Mouse (Mus musculus): ENCODE data around the gene Satb1. TPM values are rescaled to one million over a fixed set of nuclear protein-coding genes. Genes with fewer than 3 reads are reported as not detected.

Satb1 gene
- total and polyA plus RNA-seq, 3 experiments = not detected

- in situ Hi-C loops (cut with MboI; ENCODE audit: low pct_ligation_motif_present, low pct_unique_long_range_greater_than_20kb, low sequenced_read_pairs) = no loop called here
- dilution Hi-C loops (cut with MboI; ENCODE audit: extremely low pct_ligation_motif_present, extremely low pct_unique_long_range_greater_than_20kb, low sequenced_read_pairs) = no loop called here
- no peak overlapping the region for H3K9ac ChIP-seq (ENCODE audit: insufficient read depth, low read depth)
Measured at GRCm38 (mm10) chr17:51796459-51796858, 36.6 kb downstream of the Satb1 start.

DNA sequence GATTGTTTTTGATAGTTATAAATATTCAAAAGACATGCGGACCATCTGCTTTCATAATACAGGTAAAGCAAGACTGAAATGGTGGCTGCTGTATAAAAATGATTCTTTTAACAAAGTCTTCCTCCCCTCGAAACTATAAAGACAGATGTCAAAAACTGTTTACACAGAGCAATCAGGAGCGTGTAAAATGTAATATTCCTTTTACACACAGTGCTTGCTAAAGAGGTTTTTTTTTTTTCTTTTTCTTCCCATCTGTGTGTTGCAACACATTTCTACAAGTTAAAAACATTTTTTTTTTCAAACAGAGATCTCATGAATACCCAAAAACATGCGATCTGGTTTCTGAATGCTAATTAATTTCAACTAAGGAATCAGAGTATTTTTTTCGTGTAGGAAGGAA is 41.9 kb downstream of the Satb1 start:
- H3K4me2 ChIP-seq (ENCODE audit: insufficient read depth, low read depth, poor library complexity, severe bottlenecking) = no peak overlapping the region
- TF ChIP-seq ETS1 (conservative IDR thresholded peaks at IDR 0.05; ENCODE audit: low read depth, low read length) (no peak), IRF4 (IDR thresholded peaks at IDR 0.05; ENCODE audit: low read depth, low read length) (no peak), ELF1 (IDR thresholded peaks at IDR 0.05; ENCODE audit: low read depth, low read length) (no peak), MAZ (IDR thresholded peaks at IDR 0.05; ENCODE audit: low read depth, low read length) (no peak), USF1 (IDR thresholded peaks at IDR 0.05; ENCODE audit: low read depth, low read length) (no peak), SMC3 (IDR thresholded peaks at IDR 0.05; ENCODE audit: low read depth, low read length) (no peak), MXI1 (IDR thresholded peaks at IDR 0.05; ENCODE audit: low read depth, low read length) (no peak), ZC3H11A (IDR thresholded peaks at IDR 0.05; ENCODE audit: low read depth, low read length) (no peak), ZKSCAN1 (IDR thresholded peaks at IDR 0.05; ENCODE audit: borderline replicate concordance, low read depth, low read length) (no peak), JUND (conservative IDR thresholded peaks at IDR 0.05; ENCODE audit: low read depth, low read length) (no peak)
- in situ Hi-C loops (cut with MboI; ENCODE audit: low pct_ligation_motif_present, low pct_unique_long_range_greater_than_20kb, low sequenced_read_pairs) (no loop called here), dilution Hi-C loops (cut with MboI; ENCODE audit: extremely low pct_ligation_motif_present, extremely low pct_unique_long_range_greater_than_20kb, low sequenced_read_pairs) (no loop called here)
- no peaks in the 10 kb centered on the region for H3K36me3 ChIP-seq (replicated peaks in 1 of 2; ENCODE audit: control insufficient read depth in 1 of 2, insufficient read depth in 1 of 2, low read length in 1 of 2)
- no peaks in the 10 kb centered on the region for H3K4me1 ChIP-seq (ENCODE audit: control insufficient read depth in 1 of 2, insufficient read depth in 2 of 2)
- H3K27ac ChIP-seq (ENCODE audit: insufficient read depth, low read depth) = no peak overlapping the region
- H3K9me3 ChIP-seq (replicated peaks; ENCODE audit: low read length) = peaks cover 2% of the 10 kb centered on the region
- no peak overlapping the region for H3K9ac ChIP-seq (ENCODE audit: insufficient read depth, low read depth)
- no peaks in the 10 kb centered on the region for H3K79me2 ChIP-seq (replicated peaks; ENCODE audit: control insufficient read depth, extremely low read depth, insufficient read depth, poor library complexity, severe bottlenecking)
- no peak overlapping the region for H3K4me3 ChIP-seq (replicated peaks in 1 of 3; ENCODE audit: low read depth in 2 of 3, low read length in 2 of 3, poor library complexity in 1 of 3)
- H3K27me3 ChIP-seq (replicated peaks) = no peaks in the 10 kb centered on the region
- DNase-seq (ENCODE audit: extremely low read depth) = no peak

More at GRCm38 (mm10) chr17:51796459-51796858, 36.6 kb downstream of the Satb1 start:
- DNase-seq (ENCODE audit: extremely low read depth) = no peak
- H3K4me2 ChIP-seq (ENCODE audit: insufficient read depth, low read depth, poor library complexity, severe bottlenecking) = no peak overlapping the region
- no peaks in the 10 kb centered on the region for H3K27me3 ChIP-seq (replicated peaks)
- no peaks in the 10 kb centered on the region for H3K4me1 ChIP-seq (ENCODE audit: control insufficient read depth in 1 of 2, insufficient read depth in 2 of 2)
- no peaks in the 10 kb centered on the region for H3K9me3 ChIP-seq (replicated peaks; ENCODE audit: low read length)
- H3K36me3 ChIP-seq (replicated peaks in 1 of 2; ENCODE audit: control insufficient read depth in 1 of 2, insufficient read depth in 1 of 2, low read length in 1 of 2) = no peaks in the 10 kb centered on the region
- H3K79me2 ChIP-seq (replicated peaks; ENCODE audit: control insufficient read depth, extremely low read depth, insufficient read depth, poor library complexity, severe bottlenecking) = no peaks in the 10 kb centered on the region
- no peak for TF ChIP-seq PAX5 (IDR thresholded peaks at IDR 0.05; ENCODE audit: low read length)
- no peak for TF ChIP-seq JUND (conservative IDR thresholded peaks at IDR 0.05; ENCODE audit: low read depth, low read length)
- TF ChIP-seq MYC (IDR thresholded peaks at IDR 0.05; ENCODE audit: low read depth, low read length) = no peak
- no peak for TF ChIP-seq POLR2AphosphoS2 (IDR thresholded peaks at IDR 0.05; ENCODE audit: low read depth, low read length)
- no peak for TF ChIP-seq CTCF (conservative IDR thresholded peaks at IDR 0.05 in 1 of 2, IDR thresholded peaks at IDR 0.05 in 1 of 2; ENCODE audit: low read depth in 2 of 2, low read length in 2 of 2)
- TF ChIP-seq RAD21 (IDR thresholded peaks at IDR 0.05; ENCODE audit: low read depth, low read length) = no peak
- TF ChIP-seq GABPA (IDR thresholded peaks at IDR 0.05; ENCODE audit: insufficient replicate concordance, low read depth, low read length) = no peak
- no peak for TF ChIP-seq ETS1 (conservative IDR thresholded peaks at IDR 0.05; ENCODE audit: low read depth, low read length)
- no peak for TF ChIP-seq HCFC1 (IDR thresholded peaks at IDR 0.05; ENCODE audit: low read depth, low read length)
- TF ChIP-seq MAZ (IDR thresholded peaks at IDR 0.05; ENCODE audit: low read depth, low read length) = no peak
- TF ChIP-seq RCOR1 (conservative IDR thresholded peaks at IDR 0.05; ENCODE audit: low read depth, low read length) = no peak
- TF ChIP-seq ZKSCAN1 (IDR thresholded peaks at IDR 0.05; ENCODE audit: borderline replicate concordance, low read depth, low read length) = no peak
- no peak for TF ChIP-seq CHD1 (IDR thresholded peaks at IDR 0.05; ENCODE audit: low read depth, low read length)
- no peak for TF ChIP-seq TCF12 (IDR thresholded peaks at IDR 0.05; ENCODE audit: low read depth, low read length)
- no peak overlapping the region for H3K4me3 ChIP-seq (replicated peaks in 1 of 3; ENCODE audit: low read depth in 2 of 3, low read length in 2 of 3, poor library complexity in 1 of 3)
- no peak overlapping the region for H3K27ac ChIP-seq (ENCODE audit: insufficient read depth, low read depth)

Data from CH12.LX (cell line).